Mouse (Mus musculus): ENCODE results near the gene Ahctf1. TPM values are rescaled to one million over a fixed set of nuclear protein-coding genes. Genes with fewer than 3 reads are reported as not detected.
A peak's percentile ranks its signal among the peaks of the same experiment; 100 is the strongest.

The Ahctf1 gene
- total and polyA plus RNA-seq, 3 experiments = 79.2 to 111 (median 96.0) TPM

GRCm38 (mm10) chr1:179802610-179803512 lies 619 bp downstream of the Ahctf1 start, which contains the start of gene Gm10518:
TSS of gene Gm10518 (plus strand) at chr1:179803376.
- dilution Hi-C loops (cut with MboI; ENCODE audit: extremely low pct_ligation_motif_present, extremely low pct_unique_long_range_greater_than_20kb, low sequenced_read_pairs) (no loop called here), in situ Hi-C loops (cut with MboI; ENCODE audit: low pct_ligation_motif_present, low pct_unique_long_range_greater_than_20kb, low sequenced_read_pairs) (loop anchor here (5.0 kb wide), 1 partner anchor 39 kb away; no protein-coding TSS in a partner anchor)
- no peaks in the 10 kb centered on the region for H3K9me3 ChIP-seq (replicated peaks; ENCODE audit: low read length)
- peak within 1 kb of the TSS; percentile 89 for H3K9ac ChIP-seq (ENCODE audit: insufficient read depth, low read depth)
- TF ChIP-seq MEF2A (IDR thresholded peaks at IDR 0.05; ENCODE audit: borderline replicate concordance, low read depth, low read length) (no peak), PAX5 (IDR thresholded peaks at IDR 0.05; ENCODE audit: low read length) (no peak), UBTF (IDR thresholded peaks at IDR 0.05; ENCODE audit: low read depth, low read length) (peak; percentile 90), KAT2A (IDR thresholded peaks at IDR 0.05; ENCODE audit: insufficient replicate concordance, low read length) (no peak), MYC (IDR thresholded peaks at IDR 0.05; ENCODE audit: low read depth, low read length) (0 out of 2 replicates have a peak, but pooled peaks have one; percentile 15), TBP (conservative IDR thresholded peaks at IDR 0.05; ENCODE audit: low read depth, low read length) (0 out of 2 replicates have a peak, but pooled peaks have one; percentile 13), HCFC1 (IDR thresholded peaks at IDR 0.05; ENCODE audit: low read depth, low read length) (0 out of 2 replicates have a peak, but pooled peaks have one; percentile 19), ZNF384 (IDR thresholded peaks at IDR 0.05; ENCODE audit: low read depth, low read length) (no peak), SIN3A (IDR thresholded peaks at IDR 0.05; ENCODE audit: low read length) (peak; percentile 58; the same call in 1 of the 2 replicates)
- peak within 1 kb of the TSS; percentile 87 for H3K4me2 ChIP-seq (ENCODE audit: insufficient read depth, low read depth, poor library complexity, severe bottlenecking)
- peaks cover 5 to 17% of the 10 kb centered on the region in 2 experiments for H3K36me3 ChIP-seq (replicated peaks in 1 of 2; ENCODE audit: control insufficient read depth in 1 of 2, insufficient read depth in 1 of 2, low read length in 1 of 2)
- peak within 1 kb of the TSS; percentile 87 for H3K27ac ChIP-seq (ENCODE audit: insufficient read depth, low read depth)
- H3K79me2 ChIP-seq (replicated peaks; ENCODE audit: control insufficient read depth, extremely low read depth, insufficient read depth, poor library complexity, severe bottlenecking) = peaks cover 49% of the 10 kb centered on the region
- peak within 1 kb of the TSS; percentile 78 to 97 (median 88) for H3K4me3 ChIP-seq (replicated peaks in 1 of 3; ENCODE audit: low read depth in 2 of 3, low read length in 2 of 3, poor library complexity in 1 of 3)
- H3K27me3 ChIP-seq (replicated peaks) = no peaks in the 10 kb centered on the region
- DNase-seq (ENCODE audit: extremely low read depth) = no peak
- H3K4me1 ChIP-seq (ENCODE audit: control insufficient read depth in 1 of 2, insufficient read depth in 2 of 2) = peaks cover 2 to 22% of the 10 kb centered on the region in 2 experiments; a peak in 2 of 4 replicates

- in situ Hi-C loops (cut with MboI; ENCODE audit: low pct_ligation_motif_present, low pct_unique_long_range_greater_than_20kb, low sequenced_read_pairs) (no loop called here), dilution Hi-C loops (cut with MboI; ENCODE audit: extremely low pct_ligation_motif_present, extremely low pct_unique_long_range_greater_than_20kb, low sequenced_read_pairs) (no loop called here)
- Histone ChIP-seq H3K9me3 (replicated peaks; ENCODE audit: low read length) (peaks cover 3% of the 10 kb centered on the region), H3K4me1 (ENCODE audit: control insufficient read depth in 1 of 2, insufficient read depth in 2 of 2) (peaks cover 2 to 14% of the 10 kb centered on the region in 2 experiments; a peak in 2 of 4 replicates), H3K4me2 (ENCODE audit: insufficient read depth, low read depth, poor library complexity, severe bottlenecking) (no peak overlapping the region), H3K27ac (ENCODE audit: insufficient read depth, low read depth) (no peak overlapping the region), H3K27me3 (replicated peaks) (no peaks in the 10 kb centered on the region), H3K4me3 (replicated peaks in 1 of 3; ENCODE audit: low read depth in 2 of 3, low read length in 2 of 3, poor library complexity in 1 of 3) (no peak overlapping the region), H3K36me3 (replicated peaks in 1 of 2; ENCODE audit: control insufficient read depth in 1 of 2, insufficient read depth in 1 of 2, low read length in 1 of 2) (peaks cover 35 to 54% of the 10 kb centered on the region in 2 experiments), H3K79me2 (replicated peaks; ENCODE audit: control insufficient read depth, extremely low read depth, insufficient read depth, poor library complexity, severe bottlenecking) (peaks cover 77% of the 10 kb centered on the region), H3K9ac (ENCODE audit: insufficient read depth, low read depth) (no peak overlapping the region)
- no peak for DNase-seq (ENCODE audit: extremely low read depth)
- TF ChIP-seq RAD21 (IDR thresholded peaks at IDR 0.05; ENCODE audit: low read depth, low read length) (peak; percentile 30), ZMIZ1 (IDR thresholded peaks at IDR 0.05; ENCODE audit: low read depth, low read length) (no peak), CTCF (conservative IDR thresholded peaks at IDR 0.05 in 1 of 2, IDR thresholded peaks at IDR 0.05 in 1 of 2; ENCODE audit: low read depth in 2 of 2, low read length in 2 of 2) (peak in 1 of 2 experiments; percentile 43; a peak in 2 of 4 replicates), NELFE (IDR thresholded peaks at IDR 0.05; ENCODE audit: low read depth, low read length) (no peak), TBP (conservative IDR thresholded peaks at IDR 0.05; ENCODE audit: low read depth, low read length) (no peak), SIN3A (IDR thresholded peaks at IDR 0.05; ENCODE audit: low read length) (no peak), USF2 (conservative IDR thresholded peaks at IDR 0.05; ENCODE audit: low read depth, low read length) (no peak), JUND (conservative IDR thresholded peaks at IDR 0.05; ENCODE audit: low read depth, low read length) (no peak), TCF12 (IDR thresholded peaks at IDR 0.05; ENCODE audit: low read depth, low read length) (no peak)
These were observed 4.7 kb downstream of the Ahctf1 start for GRCm38 (mm10) chr1:179798794-179799193.
